Mouse (Mus musculus): ENCODE measurements around the gene Dvl2. TPM values are rescaled to one million over a fixed set of nuclear protein-coding genes. Genes with fewer than 3 reads are reported as not detected.

The Dvl2 gene
- total and polyA plus RNA-seq, 3 experiments = 32.7 to 71.8 (median 49.6) TPM

- Histone ChIP-seq H3K36me3 (replicated peaks) (no peaks in the 10 kb centered on the region), H3K4me1 (ENCODE audit: insufficient read depth, low read depth, low read length) (peaks cover 6% of the 10 kb centered on the region), H3K27me3 (ENCODE audit: insufficient read depth, low read length) (peaks cover 11% of the 10 kb centered on the region), H3K9me3 (replicated peaks) (peaks cover 5% of the 10 kb centered on the region; the same call in 1 of the 2 replicates), H3K4me3 (ENCODE audit: low read depth, low read length) (no peak overlapping the region)
- DNase-seq (ENCODE audit: low spot score) (no peak), ATAC-seq (ENCODE audit: extremely low read depth, insufficient number of reproducible peaks, low FRiP score, poor library complexity, severe bottlenecking) (no peak)
- TF ChIP-seq GATA2 (IDR thresholded peaks at IDR 0.05; ENCODE audit: borderline replicate concordance, low read depth, low read length) = no peak
- no peak for TF ChIP-seq POLR2AphosphoS5 (IDR thresholded peaks at IDR 0.05; ENCODE audit: insufficient replicate concordance, low read depth, low read length)
- TF ChIP-seq GATA1 (IDR thresholded peaks at IDR 0.05; ENCODE audit: borderline replicate concordance, low read length) = no peak
- no peak for TF ChIP-seq CTCF (IDR thresholded peaks at IDR 0.05; ENCODE audit: low read depth, low read length)
- TF ChIP-seq TAL1 (conservative IDR thresholded peaks at IDR 0.05; ENCODE audit: low read depth, low read length) = no peak
Measured at GRCm38 (mm10) chr11:70059930-70060329, 59.5 kb downstream of the Dvl2 start.

Other genes with a start within 250 kb of the Dvl2 start
Only the 20 nearest of the 39 such genes appear.
- gene Tnk1, start 141.9 kb upstream of the Dvl2 start, total RNA-seq (2014; fragmentation: Nextera tagmentation) = 4.3 and 9.0 TPM in 2 replicates
- gene Tnk1, start 141.9 kb upstream of the Dvl2 start, total RNA-seq (2017) = 0.82 and 1.5 TPM in 2 replicates
- gene Tnk1, start 141.9 kb upstream of the Dvl2 start, polyA plus RNA-seq (2012) = 0.47 and 0.95 TPM in 2 replicates
- gene Tmem95, start 122.6 kb upstream of the Dvl2 start, total RNA-seq (2014; fragmentation: Nextera tagmentation) = not detected in 2 replicates
- gene Tmem95, start 122.6 kb upstream of the Dvl2 start, total RNA-seq (2017) = not detected in 2 replicates
- gene Tmem95, start 122.6 kb upstream of the Dvl2 start, polyA plus RNA-seq (2012) = not detected in 2 replicates
- gene Kctd11, start 119.2 kb upstream of the Dvl2 start, total RNA-seq (2014; fragmentation: Nextera tagmentation) = 0.90 TPM in 1 of 2 replicates, not detected in the other
- gene Kctd11, start 119.2 kb upstream of the Dvl2 start, total RNA-seq (2017) = 0.52 and 0.55 TPM in 2 replicates
- gene Kctd11, start 119.2 kb upstream of the Dvl2 start, polyA plus RNA-seq (2012) = 0.34 and 0.39 TPM in 2 replicates
- 94.6 and 98.7 TPM in 2 replicates for gene Acap1, start 105.1 kb upstream of the Dvl2 start, total RNA-seq (2014; fragmentation: Nextera tagmentation)
- 103 and 118 TPM in 2 replicates for gene Acap1, start 105.1 kb upstream of the Dvl2 start, total RNA-seq (2017)
- gene Acap1, start 105.1 kb upstream of the Dvl2 start, polyA plus RNA-seq (2012) = 184 and 216 TPM in 2 replicates
- 6.6 and 7.2 TPM in 2 replicates for gene 2810408A11Rik, start 99.6 kb upstream of the Dvl2 start, total RNA-seq (2014; fragmentation: Nextera tagmentation)
- 1.7 and 4.4 TPM in 2 replicates for gene 2810408A11Rik, start 99.6 kb upstream of the Dvl2 start, total RNA-seq (2017)
- 0.62 and 1.2 TPM in 2 replicates for gene 2810408A11Rik, start 99.6 kb upstream of the Dvl2 start, polyA plus RNA-seq (2012)
- gene Neurl4, start 99.5 kb upstream of the Dvl2 start, total RNA-seq (2014; fragmentation: Nextera tagmentation) = 25.7 and 39.6 TPM in 2 replicates
- gene Neurl4, start 99.5 kb upstream of the Dvl2 start, total RNA-seq (2017) = 27.2 and 30.2 TPM in 2 replicates
- 87.0 and 110 TPM in 2 replicates for gene Neurl4, start 99.5 kb upstream of the Dvl2 start, polyA plus RNA-seq (2012)
- gene Gps2, start 86.7 kb upstream of the Dvl2 start, total RNA-seq (2014; fragmentation: Nextera tagmentation) = 305 and 344 TPM in 2 replicates
- gene Gps2, start 86.7 kb upstream of the Dvl2 start, total RNA-seq (2017) = 44.9 and 45.8 TPM in 2 replicates
- gene Gps2, start 86.7 kb upstream of the Dvl2 start, polyA plus RNA-seq (2012) = 203 and 216 TPM in 2 replicates
- gene Eif5a, start 78.6 kb upstream of the Dvl2 start, total RNA-seq (2014; fragmentation: Nextera tagmentation) = 1,285 and 1,536 TPM in 2 replicates
- gene Eif5a, start 78.6 kb upstream of the Dvl2 start, total RNA-seq (2017) = 763 and 764 TPM in 2 replicates
- gene Eif5a, start 78.6 kb upstream of the Dvl2 start, polyA plus RNA-seq (2012) = 2,879 and 2,909 TPM in 2 replicates
- gene Ybx2, start 64.8 kb upstream of the Dvl2 start, total RNA-seq (2014; fragmentation: Nextera tagmentation) = 1.4 and 1.6 TPM in 2 replicates
- gene Ybx2, start 64.8 kb upstream of the Dvl2 start, total RNA-seq (2017) = 0.23 TPM in 1 of 2 replicates, not detected in the other
- gene Ybx2, start 64.8 kb upstream of the Dvl2 start, polyA plus RNA-seq (2012) = 0.04 TPM in 1 of 2 replicates, not detected in the other
- gene Slc2a4, start 52.4 kb upstream of the Dvl2 start, total RNA-seq (2014; fragmentation: Nextera tagmentation) = 0.39 and 10.6 TPM in 2 replicates
- gene Slc2a4, start 52.4 kb upstream of the Dvl2 start, total RNA-seq (2017) = 0.06 and 0.16 TPM in 2 replicates
- 0.16 TPM in 1 of 2 replicates, not detected in the other for gene Slc2a4, start 52.4 kb upstream of the Dvl2 start, polyA plus RNA-seq (2012)
- gene Cldn7, start 35.8 kb upstream of the Dvl2 start, total RNA-seq (2014; fragmentation: Nextera tagmentation) = not detected in 2 replicates
- gene Cldn7, start 35.8 kb upstream of the Dvl2 start, total RNA-seq (2017) = not detected in 2 replicates
- not detected in 2 replicates for gene Cldn7, start 35.8 kb upstream of the Dvl2 start, polyA plus RNA-seq (2012)
- 164 and 177 TPM in 2 replicates for gene Ctdnep1, start 19.4 kb upstream of the Dvl2 start, total RNA-seq (2014; fragmentation: Nextera tagmentation)
- gene Ctdnep1, start 19.4 kb upstream of the Dvl2 start, total RNA-seq (2017) = 36.2 and 37.4 TPM in 2 replicates
- gene Ctdnep1, start 19.4 kb upstream of the Dvl2 start, polyA plus RNA-seq (2012) = 227 and 274 TPM in 2 replicates
- 54.5 and 72.7 TPM in 2 replicates for gene Elp5, start 18.1 kb upstream of the Dvl2 start, total RNA-seq (2014; fragmentation: Nextera tagmentation)
- 69.9 and 84.5 TPM in 2 replicates for gene Elp5, start 18.1 kb upstream of the Dvl2 start, total RNA-seq (2017)
- gene Elp5, start 18.1 kb upstream of the Dvl2 start, polyA plus RNA-seq (2012) = 10.3 and 10.4 TPM in 2 replicates
- gene Gabarap, start 9.5 kb upstream of the Dvl2 start, total RNA-seq (2014; fragmentation: Nextera tagmentation) = 762 and 788 TPM in 2 replicates
- gene Gabarap, start 9.5 kb upstream of the Dvl2 start, total RNA-seq (2017) = 569 and 637 TPM in 2 replicates
- gene Gabarap, start 9.5 kb upstream of the Dvl2 start, polyA plus RNA-seq (2012) = 265 and 345 TPM in 2 replicates
- 47.0 and 56.4 TPM in 2 replicates for gene Phf23, start 4.8 kb upstream of the Dvl2 start, total RNA-seq (2014; fragmentation: Nextera tagmentation)
- 84.0 and 84.4 TPM in 2 replicates for gene Phf23, start 4.8 kb upstream of the Dvl2 start, total RNA-seq (2017)
- gene Phf23, start 4.8 kb upstream of the Dvl2 start, polyA plus RNA-seq (2012) = 92.1 and 95.5 TPM in 2 replicates
- gene Acadvl, start 14.8 kb downstream of the Dvl2 start, total RNA-seq (2014; fragmentation: Nextera tagmentation) = 16.3 and 21.7 TPM in 2 replicates
- 31.1 and 31.7 TPM in 2 replicates for gene Acadvl, start 14.8 kb downstream of the Dvl2 start, total RNA-seq (2017)
- 16.3 and 21.0 TPM in 2 replicates for gene Acadvl, start 14.8 kb downstream of the Dvl2 start, polyA plus RNA-seq (2012)
- gene Dlg4, start 16.3 kb downstream of the Dvl2 start, total RNA-seq (2014; fragmentation: Nextera tagmentation) = 10.9 and 14.0 TPM in 2 replicates
- 1.1 and 2.2 TPM in 2 replicates for gene Dlg4, start 16.3 kb downstream of the Dvl2 start, total RNA-seq (2017)
- gene Dlg4, start 16.3 kb downstream of the Dvl2 start, polyA plus RNA-seq (2012) = 8.8 and 12.1 TPM in 2 replicates
- gene Asgr1, start 53.5 kb downstream of the Dvl2 start, total RNA-seq (2014; fragmentation: Nextera tagmentation) = not detected in 2 replicates
- gene Asgr1, start 53.5 kb downstream of the Dvl2 start, total RNA-seq (2017) = not detected in 2 replicates
- not detected in 2 replicates for gene Asgr1, start 53.5 kb downstream of the Dvl2 start, polyA plus RNA-seq (2012)
- not detected in 2 replicates for gene Asgr2, start 92.0 kb downstream of the Dvl2 start, total RNA-seq (2014; fragmentation: Nextera tagmentation)
- not detected in 2 replicates for gene Asgr2, start 92.0 kb downstream of the Dvl2 start, total RNA-seq (2017)
- gene Asgr2, start 92.0 kb downstream of the Dvl2 start, polyA plus RNA-seq (2012) = not detected in 2 replicates
- not detected in 2 replicates for gene Mgl2, start 129.7 kb downstream of the Dvl2 start, total RNA-seq (2014; fragmentation: Nextera tagmentation)
- 0.41 TPM in 1 of 2 replicates, not detected in the other for gene Mgl2, start 129.7 kb downstream of the Dvl2 start, total RNA-seq (2017)
- not detected in 2 replicates for gene Mgl2, start 129.7 kb downstream of the Dvl2 start, polyA plus RNA-seq (2012)

Measured in G1E (cell line).